Mouse (Mus musculus): ENCODE measurements around the gene Galnt14. TPM values are rescaled to one million over a fixed set of nuclear protein-coding genes. Genes with fewer than 3 reads are reported as not detected.

Gene Galnt14
- polyA plus RNA-seq, 1 experiment: 7.6 TPM

- TF ChIP-seq POLR2A (IDR thresholded peaks at IDR 0.05; ENCODE audit: borderline replicate concordance, insufficient read depth, low read length) (no peak), CTCF (IDR thresholded peaks at IDR 0.05; ENCODE audit: borderline replicate concordance, insufficient read depth, low read depth, low read length) (no peak)
- Histone ChIP-seq H3K4me1 (ENCODE audit: control insufficient read depth, insufficient read depth, low read length) (no peaks in the 10 kb centered on the region), H3K27me3 (ENCODE audit: control insufficient read depth, insufficient read depth, low read length) (no peaks in the 10 kb centered on the region), H3K27ac (ENCODE audit: insufficient read depth, low read length) (no peak overlapping the region), H3K4me3 (replicated peaks; ENCODE audit: insufficient read depth, low read depth, low read length) (no peak overlapping the region)
- no peak for DNase-seq
- 65% methylated on average over 2 of the region's 2 CpGs for WGBS
These were observed 75.4 kb downstream of the Galnt14 start for GRCm38 (mm10) chr17:73634896-73635295.

- Histone ChIP-seq H3K27ac (ENCODE audit: insufficient read depth, low read length) (no peak overlapping the region), H3K27me3 (ENCODE audit: control insufficient read depth, insufficient read depth, low read length) (no peaks in the 10 kb centered on the region), H3K4me1 (ENCODE audit: control insufficient read depth, insufficient read depth, low read length) (no peaks in the 10 kb centered on the region), H3K4me3 (replicated peaks; ENCODE audit: insufficient read depth, low read depth, low read length) (no peak overlapping the region)
- 52% methylated on average over 11 of the region's 11 CpGs for WGBS
- DNase-seq: no peak
- TF ChIP-seq CTCF (IDR thresholded peaks at IDR 0.05; ENCODE audit: borderline replicate concordance, insufficient read depth, low read depth, low read length) (no peak), POLR2A (IDR thresholded peaks at IDR 0.05; ENCODE audit: borderline replicate concordance, insufficient read depth, low read length) (no peak)
These were observed 76.1 kb downstream of the Galnt14 start for GRCm38 (mm10) chr17:73633991-73634710.

GRCm38 (mm10) chr17:73628263-73628914, 81.9 kb downstream of the Galnt14 start:
- Histone ChIP-seq H3K27me3 (ENCODE audit: control insufficient read depth, insufficient read depth, low read length) (no peaks in the 10 kb centered on the region), H3K4me1 (ENCODE audit: control insufficient read depth, insufficient read depth, low read length) (no peaks in the 10 kb centered on the region), H3K4me3 (replicated peaks; ENCODE audit: insufficient read depth, low read depth, low read length) (no peak overlapping the region), H3K27ac (ENCODE audit: insufficient read depth, low read length) (no peak overlapping the region)
- DNase-seq: no peak
- WGBS: 79% methylated on average over 14 of the region's 14 CpGs
- TF ChIP-seq POLR2A (IDR thresholded peaks at IDR 0.05; ENCODE audit: borderline replicate concordance, insufficient read depth, low read length) (no peak), CTCF (IDR thresholded peaks at IDR 0.05; ENCODE audit: borderline replicate concordance, insufficient read depth, low read depth, low read length) (no peak)

- H3K27me3 ChIP-seq (ENCODE audit: control insufficient read depth, insufficient read depth, low read length): no peaks in the 10 kb centered on the region
- TF ChIP-seq CTCF (IDR thresholded peaks at IDR 0.05; ENCODE audit: borderline replicate concordance, insufficient read depth, low read depth, low read length): no peak
- no peak for TF ChIP-seq POLR2A (IDR thresholded peaks at IDR 0.05; ENCODE audit: borderline replicate concordance, insufficient read depth, low read length)
These were observed 83.3 kb downstream of the Galnt14 start for GRCm38 (mm10) chr17:73626912-73627311.

GRCm38 (mm10) chr17:73620049-73620448, 90.2 kb downstream of the Galnt14 start:
- 97% methylated on average over 4 of the region's 4 CpGs for WGBS
- TF ChIP-seq CTCF (IDR thresholded peaks at IDR 0.05; ENCODE audit: borderline replicate concordance, insufficient read depth, low read depth, low read length): no peak
- no peak for TF ChIP-seq POLR2A (IDR thresholded peaks at IDR 0.05; ENCODE audit: borderline replicate concordance, insufficient read depth, low read length)
- DNase-seq: no peak
- Histone ChIP-seq H3K4me3 (replicated peaks; ENCODE audit: insufficient read depth, low read depth, low read length) (no peak overlapping the region), H3K27me3 (ENCODE audit: control insufficient read depth, insufficient read depth, low read length) (no peaks in the 10 kb centered on the region), H3K4me1 (ENCODE audit: control insufficient read depth, insufficient read depth, low read length) (no peaks in the 10 kb centered on the region), H3K27ac (ENCODE audit: insufficient read depth, low read length) (no peak overlapping the region)

More at GRCm38 (mm10) chr17:73626912-73627311, 83.3 kb downstream of the Galnt14 start:
- DNase-seq: no peak
- WGBS: 75% methylated on average over 4 of the region's 4 CpGs
- Histone ChIP-seq H3K4me3 (replicated peaks; ENCODE audit: insufficient read depth, low read depth, low read length) (no peak overlapping the region), H3K27ac (ENCODE audit: insufficient read depth, low read length) (no peak overlapping the region), H3K4me1 (ENCODE audit: control insufficient read depth, insufficient read depth, low read length) (no peaks in the 10 kb centered on the region)

- no peak for DNase-seq
- no peak overlapping the region for H3K4me3 ChIP-seq (replicated peaks; ENCODE audit: insufficient read depth, low read depth, low read length)
- no peaks in the 10 kb centered on the region for H3K27me3 ChIP-seq (ENCODE audit: control insufficient read depth, insufficient read depth, low read length)
- no peak overlapping the region for H3K27ac ChIP-seq (ENCODE audit: insufficient read depth, low read length)
- TF ChIP-seq CTCF (IDR thresholded peaks at IDR 0.05; ENCODE audit: borderline replicate concordance, insufficient read depth, low read depth, low read length) (no peak), POLR2A (IDR thresholded peaks at IDR 0.05; ENCODE audit: borderline replicate concordance, insufficient read depth, low read length) (no peak)
- WGBS: 55% methylated on average over 5 of the region's 5 CpGs
- H3K4me1 ChIP-seq (ENCODE audit: control insufficient read depth, insufficient read depth, low read length): no peaks in the 10 kb centered on the region
These were observed 107.4 kb downstream of the Galnt14 start for GRCm38 (mm10) chr17:73602552-73603478.

GRCm38 (mm10) chr17:73599923-73600322, 110.3 kb downstream of the Galnt14 start:
- WGBS: 22% methylated on average over 6 of the region's 6 CpGs
- no peak for DNase-seq
- Histone ChIP-seq H3K27ac (ENCODE audit: insufficient read depth, low read length) (no peak overlapping the region), H3K4me1 (ENCODE audit: control insufficient read depth, insufficient read depth, low read length) (no peaks in the 10 kb centered on the region), H3K27me3 (ENCODE audit: control insufficient read depth, insufficient read depth, low read length) (no peaks in the 10 kb centered on the region), H3K4me3 (replicated peaks; ENCODE audit: insufficient read depth, low read depth, low read length) (no peak overlapping the region)
- TF ChIP-seq CTCF (IDR thresholded peaks at IDR 0.05; ENCODE audit: borderline replicate concordance, insufficient read depth, low read depth, low read length): no peak
- TF ChIP-seq POLR2A (IDR thresholded peaks at IDR 0.05; ENCODE audit: borderline replicate concordance, insufficient read depth, low read length): no peak

Data from cerebellum, adult 2 months (tissue).